Mouse (Mus musculus) neutrophil, adult 5-6 weeks (primary cell): ENCODE results near the gene Cyfip2. TPM values are rescaled to one million over a fixed set of nuclear protein-coding genes. Genes with fewer than 3 reads are reported as not detected.

Experiments used
- ATAC-seq: fragments of 151-379, 151-347 bp; 2 replicates; pipeline ENCODE4 v1.8.0; 2017; ENCODE audit warnings: mild to moderate bottlenecking, moderate TSS enrichment; ENCODE audit not compliant: insufficient number of reproducible peaks, poor library complexity, low FRiP score, severe bottlenecking; ENCODE audit errors: extremely low read depth
- total RNA-seq: library from RNA; stranded (forward); fragments of 200-1000 nt; gene quantifications from 2 replicates; pipeline ENCODE4 v1.2.3, GENCODE M21; 2017

The Cyfip2 gene
- total RNA-seq, 1 experiment from 2014 or later = 121 TPM

- no peak for ATAC-seq
These were observed 24.6 kb downstream of the Cyfip2 start for GRCm38 (mm10) chr11:46288091-46288490.

- peak; percentile 81 for ATAC-seq
These were observed 25.9 kb downstream of the Cyfip2 start for GRCm38 (mm10) chr11:46286803-46287202.

- no peak for ATAC-seq
These were observed 28.9 kb downstream of the Cyfip2 start for GRCm38 (mm10) chr11:46283800-46284199.

DNA sequence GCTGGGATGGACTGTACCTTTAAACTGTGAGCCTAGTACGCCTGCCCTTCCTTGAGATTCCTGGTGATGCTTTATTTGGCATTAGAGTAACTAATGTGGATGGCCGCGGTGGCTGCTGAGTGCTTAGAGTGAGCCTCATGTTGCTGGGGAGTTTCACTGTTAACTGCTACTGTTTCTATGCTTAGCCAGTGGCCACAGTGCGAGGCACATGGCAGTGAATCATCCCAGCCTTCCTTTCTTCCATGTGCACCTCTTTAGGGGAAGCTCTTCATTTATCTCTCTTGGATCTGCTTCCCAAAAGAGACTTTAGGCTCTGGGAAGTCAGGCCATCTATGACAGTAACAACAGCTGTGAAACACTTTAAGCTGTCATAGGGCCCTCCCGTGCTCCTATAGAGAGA lies 30.0 kb downstream of the Cyfip2 start:
- no peak for ATAC-seq

GRCm38 (mm10) chr11:46278709-46279108 lies 34.0 kb downstream of the Cyfip2 start:
- no peak for ATAC-seq

GRCm38 (mm10) chr11:46278140-46278539 lies 34.5 kb downstream of the Cyfip2 start:
- no peak for ATAC-seq

GRCm38 (mm10) chr11:46276778-46277177 lies 35.9 kb downstream of the Cyfip2 start:
- peak; percentile 8; the same call in 1 of the 2 replicates for ATAC-seq

DNA sequence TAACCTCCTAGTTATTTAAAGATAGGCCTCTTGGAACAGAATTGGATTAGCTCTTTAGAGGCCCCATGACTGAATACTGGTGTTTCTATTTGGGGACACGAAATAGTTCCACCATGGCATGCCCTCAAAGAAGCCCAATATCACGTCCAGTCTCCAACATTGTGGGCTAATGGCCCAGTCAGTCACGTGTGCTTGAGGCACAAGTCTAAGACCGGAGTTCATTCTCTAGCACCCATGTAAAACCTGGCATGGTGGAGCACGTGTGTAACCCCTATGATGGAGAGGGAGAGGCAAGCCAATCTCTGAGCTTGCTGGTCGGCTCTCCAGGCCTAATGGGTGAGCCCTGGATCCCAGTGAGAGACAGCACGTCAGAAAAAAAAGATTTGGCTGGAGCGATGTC lies 36.5 kb downstream of the Cyfip2 start:
- no peak for ATAC-seq

- ATAC-seq = peak; percentile 85
These were observed 37.4 kb downstream of the Cyfip2 start for GRCm38 (mm10) chr11:46275302-46275701.

GRCm38 (mm10) chr11:46273969-46274368 lies 38.7 kb downstream of the Cyfip2 start:
- ATAC-seq = no peak

- no peak for ATAC-seq
These were observed 40.5 kb downstream of the Cyfip2 start for GRCm38 (mm10) chr11:46272058-46272681.

GRCm38 (mm10) chr11:46269893-46270292 lies 42.8 kb downstream of the Cyfip2 start:
- ATAC-seq = no peak

- no peak for ATAC-seq
These were observed 43.3 kb downstream of the Cyfip2 start for GRCm38 (mm10) chr11:46269391-46269790.

GRCm38 (mm10) chr11:46268991-46269390 lies 43.7 kb downstream of the Cyfip2 start:
- ATAC-seq = peak; percentile 51

DNA sequence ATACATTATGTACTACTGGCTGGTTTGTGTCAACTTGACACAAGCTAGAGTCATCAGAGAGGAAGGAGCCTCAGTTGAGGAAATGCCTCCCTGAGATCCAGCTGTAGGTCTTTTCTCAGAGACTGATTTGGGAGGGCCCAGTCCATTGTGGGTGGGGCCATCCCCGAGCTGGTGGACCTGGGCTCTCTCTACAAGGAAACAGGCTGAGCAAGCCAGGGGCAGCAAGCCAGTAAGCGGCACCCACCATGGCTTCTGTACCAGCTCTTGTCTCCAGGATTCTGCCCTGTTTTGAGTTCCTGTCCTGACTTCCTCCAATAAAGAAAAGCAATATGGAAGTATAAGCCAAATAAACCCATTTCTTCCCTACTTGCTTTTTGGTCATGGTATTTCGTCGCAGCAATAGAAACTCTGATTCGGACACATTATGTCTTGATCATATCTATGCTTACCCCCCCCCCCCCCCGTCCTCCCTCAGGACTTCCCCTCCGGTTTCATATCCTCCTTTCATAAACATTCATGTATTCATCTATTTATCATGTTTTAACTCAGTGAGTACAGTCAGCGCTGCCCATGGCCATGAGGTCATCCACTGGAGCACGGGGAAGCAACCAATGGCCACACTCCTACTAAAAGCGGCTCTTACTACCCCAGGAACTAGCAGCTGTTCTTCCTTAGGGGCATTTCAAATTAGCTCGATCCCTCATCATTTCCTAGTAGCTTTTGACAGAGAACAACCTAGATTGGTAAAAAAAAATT lies 47.5 kb downstream of the Cyfip2 start:
- ATAC-seq = peak; percentile 77

- ATAC-seq = no peak
These were observed 48.1 kb downstream of the Cyfip2 start for GRCm38 (mm10) chr11:46264584-46264983.

- no peak for ATAC-seq
These were observed 49.4 kb downstream of the Cyfip2 start for GRCm38 (mm10) chr11:46263291-46263690.

GRCm38 (mm10) chr11:46262854-46263253 lies 49.8 kb downstream of the Cyfip2 start:
- ATAC-seq = no peak

GRCm38 (mm10) chr11:46258749-46259148 lies 53.9 kb downstream of the Cyfip2 start:
- no peak for ATAC-seq

DNA sequence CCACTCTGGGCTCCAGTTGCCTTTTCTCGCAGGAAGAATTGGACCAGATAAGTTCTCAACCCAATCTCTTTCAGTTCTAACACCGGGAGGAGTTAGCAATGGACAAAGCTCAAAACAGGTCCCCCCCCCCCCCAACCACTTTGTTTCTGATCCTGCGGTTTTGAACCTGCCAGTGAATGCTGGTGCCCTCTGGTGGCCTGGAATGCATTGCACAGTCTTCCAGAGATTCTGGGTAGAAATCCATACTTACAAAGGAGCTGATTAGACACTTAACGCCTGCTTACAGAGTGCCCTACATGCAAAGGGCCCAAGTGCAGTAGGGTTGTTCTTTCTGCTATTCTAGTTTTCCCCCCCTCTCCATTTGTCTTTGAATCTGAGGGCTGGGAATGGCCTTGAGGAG lies 54.5 kb downstream of the Cyfip2 start:
- ATAC-seq = no peak
